Mouse (Mus musculus) midbrain, postnatal 0 days (tissue): ENCODE measurements around the gene Rock2. TPM values are rescaled to one million over a fixed set of nuclear protein-coding genes. Genes with fewer than 3 reads are reported as not detected.

Experiments
- ATAC-seq: fragments of 200-750 bp; cut with Nextera tagmentation; 2 replicates; pipeline ENCODE4 v1.8.0; 2017; ENCODE audit warnings: moderate number of reproducible peaks, mild to moderate bottlenecking, moderate TSS enrichment, moderate library complexity; ENCODE audit not compliant: low FRiP score
- DNase-seq: peaks from one replicate; pipeline ENCODE4 v3.0.0-alpha.2; 2015; ENCODE audit warnings: low spot score
- H3K27ac ChIP-seq: fragments of 300-500 bp; sonication (generic); 2 replicates; pipeline ENCODE4 v1.5.1; 2014; ENCODE audit warnings: low read depth, mild to moderate bottlenecking, low read length, mixed read lengths
- H3K27me3 ChIP-seq: fragments of 300-500 bp; sonication (generic); 2 replicates; pipeline ENCODE4 v1.6.1; 2014; ENCODE audit warnings: low read length, control low read depth, mixed read lengths; ENCODE audit not compliant: insufficient read depth
- H3K36me3 ChIP-seq: fragments of 300-500 bp; sonication (generic); 2 replicates; pipeline ENCODE4 v1.6.1; 2014; ENCODE audit warnings: low read length, control low read depth, mixed read lengths; ENCODE audit not compliant: insufficient read depth
- H3K4me1 ChIP-seq: fragments of 300-500 bp; sonication (generic); 2 replicates; pipeline ENCODE4 v1.6.1; 2014; ENCODE audit warnings: mild to moderate bottlenecking, control low read depth, antibody characterized with exemption, low read length, mixed read lengths; ENCODE audit not compliant: insufficient read depth
- H3K4me2 ChIP-seq: fragments of 300-500 bp; sonication (generic); 2 replicates; pipeline ENCODE4 v1.6.1; 2014; ENCODE audit warnings: low read depth, mild to moderate bottlenecking, low read length, mixed read lengths; ENCODE audit not compliant: poor library complexity, severe bottlenecking
- H3K4me3 ChIP-seq: fragments of 300-500 bp; sonication (generic); 2 replicates; pipeline ENCODE4 v1.5.1; 2014; ENCODE audit warnings: low read depth, mild to moderate bottlenecking, low read length, moderate library complexity
- H3K9ac ChIP-seq: fragments of 300-500 bp; sonication (generic); replicated peaks from 2 replicates; pipeline ENCODE4 v1.6.1; 2014; ENCODE audit warnings: mild to moderate bottlenecking, low read length, moderate library complexity, mixed read lengths; ENCODE audit not compliant: poor library complexity, severe bottlenecking
- H3K9me3 ChIP-seq: fragments of 300-500 bp; sonication (generic); 2 replicates; pipeline ENCODE4 v1.6.1; 2016; ENCODE audit warnings: low read length, control low read depth
- CTCF ChIP-seq: IDR thresholded peaks from 2 replicates; pipeline ENCODE4 v1.5.1; 2016; ENCODE audit warnings: antibody characterized with exemption, mild to moderate bottlenecking
- WGBS: fragments of 180-500 bp; shearing (Covaris S2); extraction: QIAGEN DNeasy Blood & Tissue Kit; methylation state at CpG from one replicate; pipeline ENCODE4 v1.1.7; 2014; 5-methylcytosine and 5-hydroxymethylcytosine counted together
- polyA plus RNA-seq: library from polyadenylated mRNA; unstranded; fragments of >200 nt; fragmentation: Nextera tagmentation; extraction: Ambion mirVana; gene quantifications from 2 replicates; pipeline ENCODE4 v1.2.1, GENCODE M21; 2015
- total RNA-seq: library from RNA; depleted of rRNA; stranded (reverse); fragments of >200 nt; gene quantifications from 2 replicates; pipeline ENCODE4 v1.2.3, GENCODE M21; 2014

Rock2 gene
- total and polyA plus RNA-seq, 2 experiments from 2014 or later: 12.7 to 27.3 TPM

DNA sequence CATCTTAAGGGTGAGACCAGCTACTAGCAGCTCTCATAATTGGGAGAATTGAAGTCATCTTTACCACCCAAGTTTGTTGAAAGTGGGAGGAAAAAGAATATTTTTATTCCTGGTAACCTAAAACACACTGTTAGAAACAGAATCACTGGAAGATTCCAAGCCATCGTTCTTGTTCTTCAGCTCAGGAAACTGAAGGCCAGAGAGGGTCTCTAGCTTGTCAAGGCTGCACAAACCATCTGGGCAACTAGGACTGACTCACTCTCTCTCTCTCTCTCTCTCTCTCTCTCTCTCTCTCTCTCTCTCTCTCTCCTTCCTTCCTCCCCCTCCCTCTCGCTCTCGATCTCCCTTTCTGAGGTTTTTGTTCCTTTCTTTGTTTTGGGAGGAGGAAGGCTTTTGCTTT is 33.7 kb upstream of the Rock2 start:
- H3K4me3 ChIP-seq: no peak overlapping the region
- H3K36me3 ChIP-seq: no peaks in the 10 kb centered on the region
- no peak for ATAC-seq
- no peaks in the 10 kb centered on the region; the same call in 1 of the 2 replicates for H3K4me1 ChIP-seq
- DNase-seq: no peak
- H3K9me3 ChIP-seq: no peaks in the 10 kb centered on the region
- no peak overlapping the region for H3K4me2 ChIP-seq
- 68% methylated on average over 3 of the region's 3 CpGs for WGBS
- H3K27me3 ChIP-seq: no peaks in the 10 kb centered on the region
- TF ChIP-seq CTCF: no peak
- no peak overlapping the region for H3K9ac ChIP-seq
- no peak overlapping the region for H3K27ac ChIP-seq

- Histone ChIP-seq H3K4me1 (no peaks in the 10 kb centered on the region), H3K4me2 (no peak overlapping the region), H3K27me3 (no peaks in the 10 kb centered on the region), H3K27ac (no peak overlapping the region), H3K4me3 (no peak overlapping the region), H3K9me3 (no peaks in the 10 kb centered on the region), H3K9ac (no peak overlapping the region), H3K36me3 (no peaks in the 10 kb centered on the region)
- ATAC-seq (no peak), DNase-seq (no peak)
- TF ChIP-seq CTCF: no peak
- WGBS: 86% methylated on average over 4 of the region's 4 CpGs
Measured at GRCm38 (mm10) chr12:16864477-16864876, 30.2 kb upstream of the Rock2 start.

- WGBS: 75% methylated on average over 3 of the region's 3 CpGs
- Histone ChIP-seq H3K4me2 (no peak overlapping the region), H3K4me1 (no peaks in the 10 kb centered on the region), H3K4me3 (no peak overlapping the region), H3K9ac (no peak overlapping the region), H3K27ac (no peak overlapping the region), H3K9me3 (no peaks in the 10 kb centered on the region), H3K27me3 (no peaks in the 10 kb centered on the region), H3K36me3 (no peaks in the 10 kb centered on the region)
- no peak for TF ChIP-seq CTCF
- no peak for ATAC-seq
- no peak for DNase-seq
Measured at GRCm38 (mm10) chr12:16865871-16866270, 28.8 kb upstream of the Rock2 start.

GRCm38 (mm10) chr12:16866460-16866859 is 28.2 kb upstream of the Rock2 start:
- no peak for DNase-seq

GRCm38 (mm10) chr12:16867306-16867705 is 27.4 kb upstream of the Rock2 start:
- H3K36me3 ChIP-seq: no peaks in the 10 kb centered on the region
- no peak overlapping the region for H3K4me3 ChIP-seq
- H3K9ac ChIP-seq: no peak overlapping the region
- H3K9me3 ChIP-seq: no peaks in the 10 kb centered on the region
- no peak overlapping the region for H3K4me2 ChIP-seq
- no peak for TF ChIP-seq CTCF
- H3K27ac ChIP-seq: no peak overlapping the region
- ATAC-seq (no peak), DNase-seq (no peak)
- H3K27me3 ChIP-seq: no peaks in the 10 kb centered on the region
- WGBS: 71% methylated on average over 7 of the region's 7 CpGs
- H3K4me1 ChIP-seq: no peaks in the 10 kb centered on the region

More at GRCm38 (mm10) chr12:16866460-16866859, 28.2 kb upstream of the Rock2 start:
- no peak for ATAC-seq
- no peak overlapping the region for H3K4me3 ChIP-seq
- H3K27ac ChIP-seq: no peak overlapping the region
- no peaks in the 10 kb centered on the region for H3K27me3 ChIP-seq
- no peaks in the 10 kb centered on the region for H3K36me3 ChIP-seq
- no peaks in the 10 kb centered on the region for H3K9me3 ChIP-seq
- no peaks in the 10 kb centered on the region for H3K4me1 ChIP-seq
- no peak overlapping the region for H3K4me2 ChIP-seq
- 75% methylated on average over 3 of the region's 3 CpGs for WGBS
- no peak overlapping the region for H3K9ac ChIP-seq
- TF ChIP-seq CTCF: no peak

GRCm38 (mm10) chr12:16868618-16869017 is 26.1 kb upstream of the Rock2 start:
- DNase-seq: no peak
- 78% methylated on average over 6 of the region's 6 CpGs for WGBS
- H3K36me3 ChIP-seq: no peaks in the 10 kb centered on the region

More at GRCm38 (mm10) chr12:16868618-16869017, 26.1 kb upstream of the Rock2 start:
- no peaks in the 10 kb centered on the region for H3K4me1 ChIP-seq
- H3K4me3 ChIP-seq: no peak overlapping the region
- ATAC-seq: no peak
- no peak overlapping the region for H3K27ac ChIP-seq
- no peak for TF ChIP-seq CTCF
- H3K9ac ChIP-seq: no peak overlapping the region
- H3K27me3 ChIP-seq: no peaks in the 10 kb centered on the region
- H3K4me2 ChIP-seq: no peak overlapping the region
- no peaks in the 10 kb centered on the region for H3K9me3 ChIP-seq
